Mouse (Mus musculus) layer of hippocampus, adult 9-10 months (tissue): ENCODE measurements around the gene Tmem232.
"Not testable (repeated sequence)": the region's sequence is repeated elsewhere in the genome, so short reads cannot be mapped to it uniquely, and the experiment has no call there.

ENCODE experiments used
- DNase-seq: peaks from one replicate; pipeline ENCODE4 v3.0.0; 2022; ENCODE audit warnings: low spot score

The Tmem232 gene

GRCm38 (mm10) chr17:65527529-65527928 is 13.1 kb downstream of the Tmem232 start:
- no peak for DNase-seq

GRCm38 (mm10) chr17:65513517-65513916 is 27.1 kb downstream of the Tmem232 start:
- DNase-seq: no peak

GRCm38 (mm10) chr17:65484654-65485053 is 55.9 kb downstream of the Tmem232 start:
- DNase-seq: no peak

- DNase-seq: peak; percentile 5
Measured at GRCm38 (mm10) chr17:65476747-65477146, 63.8 kb downstream of the Tmem232 start.

GRCm38 (mm10) chr17:65450818-65451217 is 89.8 kb downstream of the Tmem232 start:
- DNase-seq: no peak

- DNase-seq: not testable (repeated sequence)
Measured at GRCm38 (mm10) chr17:65437906-65438305, 102.7 kb downstream of the Tmem232 start.

- DNase-seq: no peak
Measured at GRCm38 (mm10) chr17:65419124-65419523, 121.5 kb downstream of the Tmem232 start.

GRCm38 (mm10) chr17:65405309-65405708 is 135.3 kb downstream of the Tmem232 start:
- no peak for DNase-seq

- no peak for DNase-seq
Measured at GRCm38 (mm10) chr17:65400914-65401313, 139.7 kb downstream of the Tmem232 start.

GRCm38 (mm10) chr17:65384411-65384962 is 156.1 kb downstream of the Tmem232 start:
- no peak for DNase-seq

GRCm38 (mm10) chr17:65370034-65370780 is 170.4 kb downstream of the Tmem232 start:
- peak; percentile 11 for DNase-seq

- no peak for DNase-seq
Measured at GRCm38 (mm10) chr17:65365535-65366254, 174.9 kb downstream of the Tmem232 start.

GRCm38 (mm10) chr17:65351836-65352235 is 188.7 kb downstream of the Tmem232 start:
- no peak for DNase-seq

- no peak for DNase-seq
Measured at GRCm38 (mm10) chr17:65340016-65340415, 200.6 kb downstream of the Tmem232 start.

- no peak for DNase-seq
Measured at GRCm38 (mm10) chr17:65330759-65331158, 209.8 kb downstream of the Tmem232 start.

GRCm38 (mm10) chr17:65325249-65325648 is 215.3 kb downstream of the Tmem232 start:
- peak; percentile 13 for DNase-seq

- no peak for DNase-seq
Measured at GRCm38 (mm10) chr17:65320623-65321022, 220.0 kb downstream of the Tmem232 start.

- no peak for DNase-seq
Measured at GRCm38 (mm10) chr17:65299946-65300345, 240.6 kb downstream of the Tmem232 start.

- no peak for DNase-seq
Measured at GRCm38 (mm10) chr17:65297831-65298230, 242.8 kb downstream of the Tmem232 start.

- no peak for DNase-seq
Measured at GRCm38 (mm10) chr17:65252160-65252559, 288.4 kb downstream of the Tmem232 start.

GRCm38 (mm10) chr17:65250261-65250660 is 290.3 kb downstream of the Tmem232 start:
- DNase-seq: no peak

GRCm38 (mm10) chr17:65243716-65244115 is 296.9 kb downstream of the Tmem232 start:
- DNase-seq: no peak

GRCm38 (mm10) chr17:65225347-65225916 is 315.1 kb downstream of the Tmem232 start:
- DNase-seq: no peak
